Mouse (Mus musculus) right cerebral cortex, postnatal 4 days (tissue): ENCODE results near the gene Dok4.
A peak's percentile ranks its signal among the peaks of the same experiment; 100 is the strongest.
"Not testable (repeated sequence)": the region's sequence is repeated elsewhere in the genome, so short reads cannot be mapped to it uniquely, and the experiment has no call there.

Experiments
- DNase-seq: peaks from one replicate; pipeline ENCODE4 v3.0.0-alpha.2; 2022

The Dok4 gene

DNA sequence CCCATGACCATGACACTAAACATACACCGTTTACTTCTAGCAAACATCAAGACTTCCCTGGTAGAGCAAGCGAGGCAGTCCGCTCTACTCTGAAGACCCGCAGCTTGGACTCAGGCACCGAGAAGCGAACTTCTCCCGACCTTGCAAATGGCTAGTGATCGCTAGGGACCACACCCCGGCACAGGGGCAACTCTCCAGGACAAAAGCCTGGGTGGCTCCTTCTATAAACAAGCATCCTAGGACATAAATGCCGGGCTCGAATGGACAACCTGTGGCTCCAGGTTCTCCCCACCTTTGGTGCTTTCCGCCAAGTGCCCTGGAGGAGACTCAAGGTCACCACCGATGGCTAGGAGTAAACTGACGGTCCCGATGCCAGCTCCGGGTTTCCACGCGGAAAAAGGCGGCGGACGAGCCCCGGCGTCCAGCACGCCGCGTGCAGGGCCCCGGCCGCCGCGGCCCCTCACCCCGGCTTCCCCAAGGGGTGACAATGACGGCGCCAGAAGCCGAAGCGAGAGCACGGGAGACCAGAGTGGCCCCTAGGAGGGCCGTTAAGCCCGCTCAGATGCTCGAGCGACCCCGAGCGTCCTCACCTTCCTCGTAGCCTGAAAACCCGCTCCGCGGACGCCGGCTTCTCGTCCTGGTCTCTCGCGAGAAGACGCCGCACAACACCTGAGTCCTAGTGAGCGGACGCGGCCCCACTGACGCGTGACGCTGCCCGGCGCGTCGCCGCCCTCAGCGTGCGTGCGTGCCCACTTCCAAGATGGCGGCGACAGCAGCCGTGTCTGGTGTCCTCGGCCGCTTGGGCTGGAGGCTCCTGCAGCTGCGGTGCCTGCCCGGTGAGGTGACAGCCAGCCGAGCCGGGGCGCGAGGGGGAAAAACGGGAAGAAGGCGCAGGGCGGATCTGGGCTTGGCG, 38.2 kb downstream of the Dok4 start, which contains the start of the genes Coq9 and Ciapin1:
TSS of gene Coq9 (plus strand) at position 660 of the 913 bp plus-strand sequence.
TSS of gene Ciapin1 (minus strand) at position 697 of the 913 bp plus-strand sequence.
- peak; percentile 90 for DNase-seq

DNA sequence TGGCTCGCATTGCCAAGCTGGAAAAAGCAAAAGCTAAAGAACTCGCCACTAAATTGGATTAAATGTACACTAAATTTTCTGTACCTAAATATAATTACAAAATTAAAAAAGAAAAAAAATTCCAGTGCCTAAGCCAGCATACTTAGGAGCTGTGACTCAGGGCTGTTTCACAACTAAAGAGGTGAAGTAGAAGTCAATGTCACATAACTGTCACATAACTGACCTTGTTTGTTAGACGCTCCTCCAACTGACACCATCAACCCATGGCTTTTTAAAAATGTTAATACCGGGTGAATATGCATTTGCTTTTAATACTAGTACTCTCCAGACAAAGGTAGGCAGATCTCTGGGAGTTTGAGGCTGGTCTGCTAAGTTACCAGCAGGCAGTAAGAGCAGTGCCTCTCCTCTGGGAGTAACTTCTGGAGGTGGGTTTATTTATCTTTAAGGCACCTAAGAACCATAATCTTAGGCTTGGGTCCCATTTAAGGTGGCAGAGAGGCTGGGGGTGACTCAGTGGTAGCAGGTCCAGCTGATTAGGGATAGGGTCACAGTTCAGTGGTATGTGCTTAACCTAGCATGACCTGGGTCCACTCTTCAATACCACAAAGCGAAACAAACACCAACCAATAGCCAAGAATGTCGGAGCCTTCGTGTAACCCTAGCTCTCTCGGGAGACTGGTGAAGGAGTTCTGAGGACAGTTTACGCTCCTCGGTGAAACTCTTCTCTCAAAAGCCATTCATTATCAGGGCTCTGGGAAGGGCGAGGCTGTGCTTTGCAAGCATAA, 39.5 kb downstream of the Dok4 start:
- DNase-seq = no peak

DNA sequence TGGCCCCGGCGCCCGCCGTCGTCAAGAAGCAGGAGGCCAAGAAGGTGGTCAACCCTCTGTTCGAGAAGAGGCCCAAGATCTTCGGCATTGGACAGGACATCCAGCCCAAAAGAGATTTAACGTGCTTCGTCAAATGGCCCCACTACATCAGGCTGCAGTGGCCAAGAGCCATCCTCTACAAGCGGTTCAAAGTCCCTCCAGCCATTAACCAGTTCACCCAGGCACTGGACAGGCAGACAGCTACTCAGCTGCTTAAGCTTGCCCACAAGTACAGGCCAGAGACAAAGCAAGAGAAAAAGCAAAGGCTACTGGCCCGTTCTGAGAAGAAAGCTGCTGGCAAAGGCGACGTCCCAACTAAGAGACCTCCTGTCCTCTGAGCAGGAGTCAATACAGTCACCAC, 40.4 kb downstream of the Dok4 start:
- DNase-seq = not testable (repeated sequence)

DNA sequence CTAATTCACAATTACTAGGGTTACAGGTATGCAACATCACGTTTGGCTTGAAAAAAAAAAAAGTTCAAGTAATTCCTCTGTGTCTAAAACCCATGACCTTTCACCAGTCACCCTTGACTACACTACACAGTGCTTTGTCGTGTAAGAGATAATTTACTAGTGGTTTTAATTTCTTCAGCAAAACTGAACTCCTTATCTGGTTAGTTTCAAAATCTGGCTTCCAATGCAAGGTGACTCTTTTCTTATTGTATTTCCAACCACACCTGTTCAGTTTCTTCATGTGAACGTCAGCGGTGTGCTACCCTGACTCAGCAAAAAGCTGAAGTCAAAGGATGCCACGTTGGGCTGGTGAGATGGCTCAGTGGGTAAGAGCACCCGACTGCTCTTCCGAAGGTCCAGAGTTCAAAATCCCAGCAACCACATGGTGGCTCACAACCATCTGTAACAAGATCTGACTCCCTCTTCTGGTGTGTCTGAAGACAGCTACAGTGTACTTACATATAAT, 42.2 kb downstream of the Dok4 start:
- DNase-seq = not testable (repeated sequence)

- no peak for DNase-seq
These were observed 47.8 kb downstream of the Dok4 start for GRCm38 (mm10) chr8:94828284-94828683.

DNA sequence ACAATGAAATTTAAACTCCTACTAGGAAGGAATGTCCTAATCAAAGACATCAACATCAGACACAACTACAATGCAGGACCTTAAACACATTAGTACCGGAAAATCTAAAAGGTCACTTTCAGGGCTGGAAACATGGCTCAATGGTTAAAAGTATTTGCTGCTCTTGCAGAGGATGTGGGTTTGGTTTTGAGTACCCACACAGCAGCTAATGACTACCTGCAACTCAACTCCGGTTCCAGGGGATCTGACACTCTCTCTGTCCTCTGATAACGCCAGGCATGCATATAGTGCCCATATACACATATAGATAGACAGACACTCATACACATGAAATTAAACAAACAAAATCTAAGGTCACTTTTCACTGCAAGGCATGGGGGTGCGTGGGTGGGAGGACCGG, 49.9 kb downstream of the Dok4 start:
- DNase-seq = no peak

DNA sequence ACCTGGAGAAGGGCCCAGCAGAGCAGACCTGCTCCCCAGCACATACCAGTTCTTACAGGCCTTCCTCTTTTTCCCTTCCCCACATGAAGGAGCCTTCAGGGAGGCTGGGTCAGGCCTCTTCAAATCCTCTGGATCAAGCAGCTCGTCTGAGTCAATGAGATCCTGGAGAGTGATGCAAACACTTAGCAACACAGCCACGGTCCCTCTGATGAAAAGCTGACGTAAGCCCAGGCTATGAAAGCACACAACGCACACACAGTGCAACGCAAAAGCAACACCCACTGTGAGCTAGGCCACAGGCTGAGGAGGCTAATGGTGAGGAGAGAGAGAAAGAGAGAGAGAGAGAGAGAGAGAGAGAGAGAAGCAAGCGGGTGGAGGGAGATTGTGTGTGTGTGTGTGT, 51.0 kb downstream of the Dok4 start:
- DNase-seq = no peak

DNA sequence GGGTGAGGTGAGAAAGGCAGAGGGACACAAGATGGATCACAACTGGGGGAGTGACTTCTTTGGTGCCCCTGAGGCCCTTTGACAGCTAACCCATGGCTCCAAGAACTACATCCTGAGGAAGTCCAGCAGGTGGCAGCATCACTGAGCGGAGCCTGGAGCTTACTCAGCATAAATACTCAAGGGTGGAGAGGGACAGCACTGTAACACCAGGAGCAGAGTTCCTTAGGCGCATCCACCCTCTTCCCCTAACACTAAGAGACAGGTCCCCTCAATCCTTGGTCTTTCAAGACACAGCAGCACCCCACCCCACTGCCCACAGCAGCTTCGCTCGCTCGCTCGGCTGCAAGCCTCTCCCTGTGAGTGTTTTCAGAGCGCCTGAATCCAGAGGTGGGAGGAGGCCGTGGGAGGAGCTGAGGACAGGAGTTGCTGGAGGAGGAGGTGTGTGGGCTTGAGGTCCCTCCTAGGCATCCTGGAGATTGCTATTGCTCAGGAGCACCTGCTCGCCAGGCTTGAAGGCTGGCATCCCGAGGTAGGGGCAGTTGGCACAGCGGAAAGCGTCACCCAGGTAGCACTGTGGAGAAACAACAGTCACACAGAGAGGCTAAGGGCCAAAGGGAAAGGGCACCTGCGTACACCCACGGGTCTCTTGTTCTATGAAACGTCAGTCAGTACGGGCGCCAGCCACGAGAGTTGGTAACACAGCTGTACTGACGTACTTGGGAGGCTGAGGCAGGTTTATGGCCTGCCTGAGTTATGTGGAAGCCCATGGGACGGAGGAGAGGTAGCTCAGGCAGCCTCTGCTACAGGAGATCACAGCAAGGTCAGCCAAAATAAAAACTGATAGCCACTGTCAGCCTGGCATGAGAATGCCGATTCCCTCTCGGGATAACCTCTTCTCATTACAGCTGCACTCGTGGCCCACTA, 53.2 kb downstream of the Dok4 start:
- peak; percentile 69 for DNase-seq

DNA sequence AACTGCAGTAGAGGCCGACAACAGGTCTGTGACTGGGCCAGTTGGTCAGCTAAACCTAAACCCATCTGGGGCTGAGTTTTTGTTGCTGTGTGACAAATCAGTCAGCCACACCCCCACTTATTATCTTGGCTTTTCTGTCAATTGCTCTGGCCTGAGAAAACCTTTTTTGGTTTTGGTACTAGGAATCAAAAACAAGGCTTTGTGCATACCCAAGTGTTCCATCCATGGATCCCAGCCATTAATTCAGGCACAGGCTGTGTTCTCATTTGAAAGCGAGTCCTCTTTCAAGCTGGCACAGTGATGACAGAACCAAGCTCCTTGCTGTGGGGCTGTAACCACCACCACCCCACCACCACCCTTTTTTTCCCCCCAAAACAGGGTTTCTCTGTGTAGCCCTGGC, 54.7 kb downstream of the Dok4 start:
- DNase-seq = no peak

- no peak for DNase-seq
These were observed 55.6 kb downstream of the Dok4 start for GRCm38 (mm10) chr8:94820553-94820952.

GRCm38 (mm10) chr8:94819671-94820179, 56.4 kb downstream of the Dok4 start:
- no peak for DNase-seq

DNA sequence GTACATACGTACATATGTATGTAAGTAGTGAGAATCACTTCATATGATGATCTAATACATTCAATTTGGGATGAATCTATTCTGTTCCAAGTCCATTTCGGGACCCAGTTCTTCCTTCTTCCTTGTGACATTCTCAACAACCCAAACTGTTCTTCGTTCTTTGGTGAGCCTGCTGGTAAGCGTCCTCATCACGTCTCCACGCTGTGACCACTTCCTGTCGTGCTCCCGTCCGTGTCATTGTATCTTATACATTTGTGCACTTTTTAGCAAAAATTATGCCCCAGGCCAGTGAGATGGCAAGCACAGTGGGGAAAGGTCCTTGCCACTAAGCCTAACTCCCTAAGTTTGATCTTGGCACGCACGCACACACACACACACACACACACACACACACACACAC, 58.2 kb downstream of the Dok4 start:
- no peak for DNase-seq

DNA sequence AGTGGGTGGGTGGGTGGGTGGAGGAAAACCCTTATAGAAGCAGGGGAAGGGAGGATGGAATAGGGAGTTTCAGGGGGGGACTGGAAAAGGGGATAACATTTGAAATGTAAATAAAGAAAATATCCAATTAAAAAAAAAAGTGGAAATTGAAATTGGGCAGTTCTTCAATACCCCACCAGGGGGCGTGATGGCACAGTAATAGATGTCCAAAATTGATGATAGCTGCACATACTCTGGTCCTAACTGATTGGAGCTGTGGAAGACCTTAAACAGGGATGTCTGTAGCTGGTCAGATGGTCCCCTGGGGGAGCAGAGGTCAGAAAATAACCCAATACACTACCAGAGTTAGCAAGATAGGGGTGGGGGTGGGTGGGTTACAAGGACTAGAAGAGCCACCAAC, 61.6 kb downstream of the Dok4 start:
- no peak for DNase-seq
